Mouse (Mus musculus): ENCODE measurements around the gene Map2k3.

Map2k3 gene

GRCm38 (mm10) chr11:60955621-60956383 is 24.0 kb downstream of the Map2k3 start:
- no peak for DNase-seq (ENCODE audit: low read depth, low spot score)

- no peak for DNase-seq (ENCODE audit: low read depth, low spot score)
Observed at GRCm38 (mm10) chr11:60958948-60959347, 27.1 kb downstream of the Map2k3 start.

GRCm38 (mm10) chr11:60961176-60961575 is 29.3 kb downstream of the Map2k3 start:
- no peak for DNase-seq (ENCODE audit: low read depth, low spot score)

GRCm38 (mm10) chr11:60962709-60963108 is 30.9 kb downstream of the Map2k3 start:
- no peak for DNase-seq (ENCODE audit: low read depth, low spot score)

- DNase-seq (ENCODE audit: low read depth, low spot score): no peak
Observed at GRCm38 (mm10) chr11:60966974-60967373, 35.1 kb downstream of the Map2k3 start.

- no peak for DNase-seq (ENCODE audit: low read depth, low spot score)
Observed at GRCm38 (mm10) chr11:60975097-60975496, 43.3 kb downstream of the Map2k3 start.

GRCm38 (mm10) chr11:60976234-60976633 is 44.4 kb downstream of the Map2k3 start:
- DNase-seq (ENCODE audit: low read depth, low spot score): no peak

- no peak for DNase-seq (ENCODE audit: low read depth, low spot score)
Observed at GRCm38 (mm10) chr11:60976742-60977141, 44.9 kb downstream of the Map2k3 start.

GRCm38 (mm10) chr11:60977153-60977552 is 45.3 kb downstream of the Map2k3 start:
- DNase-seq (ENCODE audit: low read depth, low spot score): no peak

GRCm38 (mm10) chr11:60978658-60979057 is 46.8 kb downstream of the Map2k3 start:
- no peak for DNase-seq (ENCODE audit: low read depth, low spot score)

- no peak for DNase-seq (ENCODE audit: low read depth, low spot score)
Observed at GRCm38 (mm10) chr11:60979788-60980187, 48.0 kb downstream of the Map2k3 start.

- DNase-seq (ENCODE audit: low read depth, low spot score): no peak
Observed at GRCm38 (mm10) chr11:60981693-60982486, 50.1 kb downstream of the Map2k3 start.

- no peak for DNase-seq (ENCODE audit: low read depth, low spot score)
Observed at GRCm38 (mm10) chr11:60984912-60985558, 53.2 kb downstream of the Map2k3 start.

GRCm38 (mm10) chr11:60990428-60990827 is 58.6 kb downstream of the Map2k3 start:
- DNase-seq (ENCODE audit: low read depth, low spot score): no peak
